Mouse (Mus musculus) kidney, postnatal 25 days (tissue): Measurements from ENCODE around the gene Eid3.

ENCODE experiments used
- DNase-seq, 2 experiments: peaks; one replicate each; pipeline ENCODE4 v3.0.0; 2021; ENCODE audit warnings: mixed read lengths in 2 of 2

Eid3 gene

GRCm38 (mm10) chr10:82866356-82866755, at the start of gene Eid3:
Gene Eid3, plus strand, starts transcription at chr10:82866626.
- peak; percentile 29 to 48 for DNase-seq

GRCm38 (mm10) chr10:82817514-82817913, 48.9 kb upstream of the Eid3 start:
- DNase-seq, result no peak

DNA sequence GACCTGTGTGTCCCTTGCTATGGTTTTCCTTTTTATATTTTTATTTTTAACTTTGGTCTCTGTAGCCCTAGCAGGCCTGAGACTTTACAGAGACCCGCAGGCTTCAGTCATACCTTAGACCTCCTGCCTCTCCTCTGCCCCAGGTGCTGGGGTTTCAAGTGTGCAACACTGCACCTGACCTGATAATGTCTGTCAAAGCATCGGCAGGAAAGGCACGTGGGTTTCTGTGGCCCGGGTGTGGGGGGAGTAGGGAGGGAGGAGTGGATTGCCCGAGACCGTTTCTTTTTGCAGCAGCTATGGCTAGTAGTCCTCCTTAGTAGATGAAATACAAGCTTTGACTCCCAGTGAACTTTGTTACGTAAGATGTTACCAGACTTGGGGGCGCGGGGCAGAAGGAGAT, 48.5 kb upstream of the Eid3 start:
- peak in 1 of 2 experiments; percentile 60 for DNase-seq

GRCm38 (mm10) chr10:82818661-82819060, 47.8 kb upstream of the Eid3 start:
- DNase-seq, result no peak

DNA sequence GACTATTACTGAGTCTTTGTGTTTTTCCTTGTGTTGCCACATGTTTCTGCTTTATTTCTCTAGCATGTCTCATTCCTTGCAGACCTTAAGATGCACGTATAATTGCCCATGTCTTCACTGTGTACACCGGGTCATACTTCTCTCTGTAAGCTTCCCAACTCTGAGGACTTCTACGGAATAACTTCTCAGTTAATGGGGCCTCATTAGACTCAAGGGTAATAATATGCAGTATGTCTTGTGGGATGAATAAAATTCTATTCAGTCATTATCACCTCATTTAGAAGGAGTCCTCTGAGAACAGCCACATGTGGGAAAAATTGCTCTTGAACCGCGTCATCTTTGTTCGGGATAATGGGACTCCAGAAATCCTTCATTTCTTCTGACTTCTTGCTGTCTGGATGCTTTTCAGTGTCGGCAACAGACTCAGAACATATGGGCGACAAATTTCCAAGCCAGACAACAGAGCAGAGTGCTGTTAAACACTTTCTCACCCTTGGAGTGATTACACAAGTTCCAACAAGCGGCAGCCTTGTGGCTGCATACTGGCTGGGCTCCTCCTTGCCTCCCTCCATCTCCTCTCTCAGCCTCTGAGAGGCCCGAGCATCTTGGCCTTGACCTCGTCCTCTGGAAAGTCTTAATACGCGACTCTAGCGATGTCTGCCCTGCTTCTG, 43.2 kb upstream of the Eid3 start:
- no peak for DNase-seq

DNA sequence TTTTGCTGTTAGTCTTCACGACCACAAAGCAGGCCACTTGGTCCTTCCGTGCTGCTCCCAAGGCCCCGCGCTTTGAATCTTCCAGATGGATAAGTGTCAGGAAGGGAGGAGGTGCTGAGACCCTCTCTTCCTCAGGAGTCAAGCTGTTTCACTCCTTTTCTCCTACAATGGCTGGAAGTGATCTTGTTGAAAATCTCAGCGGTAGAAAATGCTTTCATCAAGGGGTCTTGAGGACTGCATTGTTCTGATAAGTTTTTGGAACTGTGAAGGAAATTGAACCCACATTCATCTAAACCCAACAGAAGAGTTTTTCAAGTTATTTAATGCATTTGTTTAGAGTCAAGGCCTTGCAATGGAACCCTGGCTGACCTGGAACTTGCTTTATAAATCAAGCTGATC, 42.6 kb upstream of the Eid3 start:
- DNase-seq, result no peak

- no peak for DNase-seq
Measured at GRCm38 (mm10) chr10:82824541-82824940, 41.9 kb upstream of the Eid3 start.

- DNase-seq, result no peak
Measured at GRCm38 (mm10) chr10:82826516-82826915, 39.9 kb upstream of the Eid3 start.

DNA sequence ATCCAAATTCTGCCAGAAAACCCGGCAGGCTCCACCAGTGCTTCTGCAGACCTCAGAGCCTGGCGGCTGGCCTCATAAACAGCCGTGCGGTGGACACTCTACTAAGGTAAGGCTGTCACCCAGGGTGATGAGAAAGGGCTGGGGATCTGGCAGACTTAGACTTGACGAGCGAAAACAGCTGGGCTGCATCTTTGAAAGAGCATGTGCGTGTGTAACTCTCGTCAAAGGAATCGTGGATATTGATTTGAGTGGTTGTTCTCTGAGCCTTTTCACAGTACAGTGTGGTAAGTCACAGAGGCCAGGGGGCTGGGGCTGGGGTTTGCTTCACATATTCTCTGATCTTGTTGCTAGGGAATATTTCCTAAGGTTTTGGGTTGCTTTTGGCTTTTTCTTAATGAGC, 32.5 kb upstream of the Eid3 start, which contains the start of gene Txnrd1:
Gene Txnrd1, plus strand, starts transcription at position 26 of the 400 bp plus-strand sequence.
- no peak for DNase-seq

DNA sequence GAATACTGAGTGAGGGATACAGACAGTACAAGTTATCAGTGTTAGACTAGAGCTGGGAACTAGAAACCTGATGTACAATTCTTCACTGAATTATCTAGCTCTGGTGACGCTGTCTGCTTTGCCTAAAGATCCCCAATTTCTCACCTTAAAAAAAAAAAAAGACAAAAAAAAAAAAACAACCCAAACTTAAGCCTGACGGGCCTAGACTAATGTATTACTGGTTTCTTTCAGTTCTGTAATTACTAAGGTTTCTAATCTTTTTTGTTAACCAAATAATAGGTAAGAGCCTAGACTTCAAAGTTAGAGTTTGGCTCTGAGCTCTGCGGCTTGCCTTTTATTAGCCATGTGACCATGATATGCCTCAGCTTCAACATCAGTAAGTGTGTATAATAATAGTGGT, 30.5 kb upstream of the Eid3 start:
- no peak for DNase-seq

DNA sequence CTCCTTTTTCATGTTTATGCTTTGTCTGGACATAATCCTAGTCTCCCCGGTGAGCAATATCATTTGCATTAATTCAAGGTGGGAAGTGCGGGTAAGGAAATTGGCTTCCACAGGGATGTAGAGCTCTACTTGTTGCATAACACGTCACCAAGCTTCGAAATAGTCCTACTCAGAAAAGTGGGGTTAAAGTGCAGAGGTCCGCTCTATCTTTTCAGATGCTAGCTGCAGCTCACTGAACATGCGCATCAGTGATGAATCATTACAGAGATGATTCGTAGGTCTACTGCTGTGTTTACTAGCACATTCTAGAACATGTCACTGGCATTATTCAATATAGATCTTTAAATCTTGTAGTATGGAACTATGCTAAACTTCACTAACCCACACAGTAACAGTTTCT, 28.0 kb upstream of the Eid3 start:
- DNase-seq, result no peak

- no peak for DNase-seq
Measured at GRCm38 (mm10) chr10:82844090-82844489, 22.3 kb upstream of the Eid3 start.

DNA sequence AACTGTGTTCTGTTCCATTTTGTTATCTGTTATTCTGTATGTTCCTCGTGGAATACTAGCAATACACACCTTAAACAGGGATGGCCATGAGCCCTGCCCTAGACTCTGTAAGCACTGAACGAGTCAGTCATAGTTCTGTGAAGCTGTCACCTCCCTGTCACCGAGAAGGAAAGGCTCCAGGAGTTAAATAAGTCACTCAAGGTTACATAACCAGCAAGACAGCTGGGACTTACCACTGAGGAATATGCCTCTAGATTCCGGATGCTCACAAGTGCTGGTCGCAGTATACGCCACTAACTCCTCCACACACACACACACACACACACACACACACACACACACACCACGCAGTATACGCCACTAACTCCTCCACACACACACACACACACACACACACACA, 21.7 kb upstream of the Eid3 start:
- no peak for DNase-seq

- peak; percentile 54 to 56 for DNase-seq
Measured at GRCm38 (mm10) chr10:82847821-82848459, 18.5 kb upstream of the Eid3 start.

- DNase-seq, result no peak
Measured at GRCm38 (mm10) chr10:82849686-82850353, 16.6 kb upstream of the Eid3 start.

DNA sequence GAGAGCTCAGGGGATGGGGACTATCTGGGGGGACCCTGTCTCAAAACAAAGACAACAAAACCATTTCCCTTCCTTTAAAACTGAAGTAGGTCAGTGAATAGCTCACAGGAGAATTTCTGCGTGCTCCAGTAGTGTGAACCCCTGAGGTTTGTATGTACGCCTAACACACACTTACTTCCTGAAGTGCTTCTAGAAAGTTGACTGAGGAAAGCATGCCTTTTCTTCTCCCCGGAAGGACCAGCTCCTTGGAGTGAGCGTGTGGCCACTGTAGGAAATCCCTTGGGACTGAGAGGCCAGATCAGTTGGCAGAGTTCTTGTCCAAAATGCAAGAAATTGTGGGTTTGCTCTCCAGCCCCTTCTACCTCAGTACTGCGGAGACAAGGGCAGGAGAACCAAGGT, 16.1 kb upstream of the Eid3 start:
- no peak for DNase-seq

DNA sequence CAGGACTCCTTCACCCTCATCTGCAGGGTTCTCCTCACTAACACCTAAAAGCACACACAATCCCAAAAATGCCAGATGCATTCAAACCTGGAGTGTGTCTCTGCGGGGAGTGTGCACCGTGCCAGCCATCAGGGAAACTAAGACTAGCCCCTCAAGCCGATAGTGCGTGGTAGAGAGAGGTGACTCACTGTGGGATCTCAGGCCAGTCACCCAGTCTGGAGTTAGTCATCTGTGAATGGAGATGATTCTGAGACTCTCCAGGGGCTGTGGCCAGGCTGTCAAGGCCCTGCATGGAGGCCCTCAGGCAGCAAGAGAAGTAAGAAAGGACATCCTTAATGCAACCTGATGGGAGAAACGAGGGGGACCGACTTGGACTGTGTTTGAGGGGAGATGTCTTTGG, 14.7 kb upstream of the Eid3 start:
- DNase-seq, result no peak

- DNase-seq, result peak in 1 of 2 experiments; percentile 47
Measured at GRCm38 (mm10) chr10:82858032-82858680, 8.3 kb upstream of the Eid3 start.

GRCm38 (mm10) chr10:82858691-82859532, 7.5 kb upstream of the Eid3 start:
- DNase-seq, result peak; percentile 94 to 98

- DNase-seq, result peak; percentile 51 to 77
Measured at GRCm38 (mm10) chr10:82859533-82859915, 6.9 kb upstream of the Eid3 start.

GRCm38 (mm10) chr10:82860181-82860928, 6.1 kb upstream of the Eid3 start:
- DNase-seq, result peak; percentile 80 to 92

GRCm38 (mm10) chr10:82860929-82861315, 5.5 kb upstream of the Eid3 start:
- no peak for DNase-seq
